Mouse (Mus musculus): ENCODE measurements at regions not wholly inside any gene's neighbourhood (a gene's known extent, or its start where the extent isn't known, plus 50 kb on each side); places are given as distances from the start of the nearest gene placed in this dataset.

- Histone ChIP-seq H3K27ac (no peak overlapping the region), H3K4me3 (no peak overlapping the region)
- TF ChIP-seq CTCF (conservative IDR thresholded peaks at IDR 0.05): no peak
- no peak for DNase-seq (ENCODE audit: low spot score in 2 of 2)
Observed at GRCm38 (mm10) chr3:143631183-143631582, 573.8 kb downstream of the Lmo4 start.

- no peak for TF ChIP-seq CTCF (conservative IDR thresholded peaks at IDR 0.05)
- Histone ChIP-seq H3K27ac (no peak overlapping the region), H3K4me3 (no peak overlapping the region)
- DNase-seq (ENCODE audit: low spot score in 2 of 2): no peak
Observed at GRCm38 (mm10) chr3:143624906-143625305, 580.1 kb downstream of the Lmo4 start.

GRCm38 (mm10) chr3:143622275-143622674, 582.7 kb downstream of the Lmo4 start:
- no peak for TF ChIP-seq CTCF (conservative IDR thresholded peaks at IDR 0.05)
- H3K27ac ChIP-seq: no peak overlapping the region
- H3K4me3 ChIP-seq: no peak overlapping the region
- DNase-seq (ENCODE audit: low spot score in 2 of 2): no peak

- no peak for DNase-seq (ENCODE audit: low spot score in 2 of 2)
- TF ChIP-seq CTCF (conservative IDR thresholded peaks at IDR 0.05): no peak
- H3K27ac ChIP-seq: no peak overlapping the region
- no peak overlapping the region for H3K4me3 ChIP-seq
Observed at GRCm38 (mm10) chr3:143619125-143619524, 585.9 kb downstream of the Lmo4 start.

GRCm38 (mm10) chr3:143614895-143615294, 590.1 kb downstream of the Lmo4 start:
- TF ChIP-seq CTCF (conservative IDR thresholded peaks at IDR 0.05): no peak
- H3K4me3 ChIP-seq: no peak overlapping the region
- no peak for DNase-seq (ENCODE audit: low spot score in 2 of 2)
- no peak overlapping the region for H3K27ac ChIP-seq

GRCm38 (mm10) chr3:143614004-143614403, 591.0 kb downstream of the Lmo4 start:
- TF ChIP-seq CTCF (conservative IDR thresholded peaks at IDR 0.05): no peak
- Histone ChIP-seq H3K27ac (no peak overlapping the region), H3K4me3 (no peak overlapping the region)
- no peak for DNase-seq (ENCODE audit: low spot score in 2 of 2)

- Histone ChIP-seq H3K4me3 (no peak overlapping the region), H3K27ac (no peak overlapping the region)
- DNase-seq (ENCODE audit: low spot score in 2 of 2): no peak
- TF ChIP-seq CTCF (conservative IDR thresholded peaks at IDR 0.05): no peak
Observed at GRCm38 (mm10) chr3:143609673-143610072, 595.3 kb downstream of the Lmo4 start.

- DNase-seq (ENCODE audit: low spot score in 2 of 2): no peak
- H3K27ac ChIP-seq: no peak overlapping the region
- H3K4me3 ChIP-seq: no peak overlapping the region
- peak; percentile 66 for TF ChIP-seq CTCF (conservative IDR thresholded peaks at IDR 0.05)
Observed at GRCm38 (mm10) chr3:143599120-143599519, 605.9 kb downstream of the Lmo4 start.

GRCm38 (mm10) chr3:143596949-143597593, 607.9 kb downstream of the Lmo4 start:
- no peak for DNase-seq (ENCODE audit: low spot score in 2 of 2)
- H3K4me3 ChIP-seq: no peak overlapping the region
- peak overlapping the region; percentile 57 for H3K27ac ChIP-seq
- TF ChIP-seq CTCF (conservative IDR thresholded peaks at IDR 0.05): no peak

- no peak overlapping the region for H3K4me3 ChIP-seq
- DNase-seq (ENCODE audit: low spot score in 2 of 2): no peak
- no peak for TF ChIP-seq CTCF (conservative IDR thresholded peaks at IDR 0.05)
- peak overlapping the region; percentile 85 for H3K27ac ChIP-seq
Observed at GRCm38 (mm10) chr3:143596011-143596683, 608.9 kb downstream of the Lmo4 start.

GRCm38 (mm10) chr3:143595081-143595480, 609.9 kb downstream of the Lmo4 start:
- no peak for TF ChIP-seq CTCF (conservative IDR thresholded peaks at IDR 0.05)
- Histone ChIP-seq H3K4me3 (no peak overlapping the region), H3K27ac (peak overlapping the region; percentile 85)
- no peak for DNase-seq (ENCODE audit: low spot score in 2 of 2)

GRCm38 (mm10) chr3:143594676-143595075, 610.3 kb downstream of the Lmo4 start:
- Histone ChIP-seq H3K4me3 (no peak overlapping the region), H3K27ac (peak overlapping the region; percentile 85)
- TF ChIP-seq CTCF (conservative IDR thresholded peaks at IDR 0.05): no peak
- DNase-seq (ENCODE audit: low spot score in 2 of 2): peak; percentile 79 to 88

GRCm38 (mm10) chr3:143586653-143587052, 618.4 kb downstream of the Lmo4 start:
- no peak overlapping the region for H3K4me3 ChIP-seq

More at GRCm38 (mm10) chr3:143586653-143587052, 618.4 kb downstream of the Lmo4 start:
- H3K27ac ChIP-seq: no peak overlapping the region
- DNase-seq (ENCODE audit: low spot score in 2 of 2): no peak
- TF ChIP-seq CTCF (conservative IDR thresholded peaks at IDR 0.05): no peak
